Mouse (Mus musculus) right cerebral cortex, adult 2 months (tissue): ENCODE results near the gene B3glct.

ENCODE experiments used
- DNase-seq, 2 experiments: peaks; one replicate each; pipeline ENCODE4 v3.0.0; 2021 to 2022; ENCODE audit warnings: low spot score in 2 of 2

Gene B3glct

GRCm38 (mm10) chr5:149748640-149749580 lies 70.9 kb downstream of the B3glct start:
- no peak for DNase-seq

DNA sequence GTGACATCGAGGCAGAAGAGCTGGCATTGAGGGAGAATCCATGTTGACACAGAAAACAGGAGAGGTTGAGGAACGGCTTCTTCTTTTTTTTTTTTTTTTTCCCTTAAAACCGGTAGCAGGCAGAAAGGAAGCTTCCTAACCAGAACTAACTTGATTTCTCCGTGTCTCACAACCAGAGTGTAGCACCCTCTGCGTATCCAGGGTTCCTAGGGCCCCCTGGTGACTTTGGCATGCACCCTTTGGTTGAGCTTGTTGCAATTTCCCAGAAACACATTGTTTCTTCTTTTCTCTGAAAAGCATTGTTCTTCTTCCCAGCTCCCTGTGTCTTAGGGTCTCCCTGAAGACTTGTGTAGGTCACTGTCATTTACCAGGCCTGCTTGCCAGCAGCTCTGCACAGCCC lies 73.8 kb downstream of the B3glct start:
- no peak for DNase-seq

DNA sequence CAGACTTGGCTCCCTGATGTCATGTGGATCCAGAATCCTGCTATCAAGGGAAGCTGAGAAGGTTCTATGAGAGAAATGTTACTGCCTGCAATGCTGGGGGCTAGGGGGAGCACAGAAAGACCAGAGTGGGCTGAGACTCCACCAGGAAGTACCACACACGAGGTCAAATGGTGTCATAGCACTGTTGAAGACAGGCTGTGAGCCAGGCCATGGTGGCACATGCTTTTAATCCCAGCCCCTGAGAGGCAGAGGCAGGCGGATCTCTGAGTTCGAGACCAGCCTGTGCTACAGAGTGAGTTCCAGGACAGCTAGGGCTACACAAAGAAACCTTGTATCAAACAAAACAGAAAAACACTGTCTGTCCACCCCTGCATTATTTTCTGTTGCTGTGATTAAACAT lies 75.0 kb downstream of the B3glct start:
- no peak for DNase-seq

DNA sequence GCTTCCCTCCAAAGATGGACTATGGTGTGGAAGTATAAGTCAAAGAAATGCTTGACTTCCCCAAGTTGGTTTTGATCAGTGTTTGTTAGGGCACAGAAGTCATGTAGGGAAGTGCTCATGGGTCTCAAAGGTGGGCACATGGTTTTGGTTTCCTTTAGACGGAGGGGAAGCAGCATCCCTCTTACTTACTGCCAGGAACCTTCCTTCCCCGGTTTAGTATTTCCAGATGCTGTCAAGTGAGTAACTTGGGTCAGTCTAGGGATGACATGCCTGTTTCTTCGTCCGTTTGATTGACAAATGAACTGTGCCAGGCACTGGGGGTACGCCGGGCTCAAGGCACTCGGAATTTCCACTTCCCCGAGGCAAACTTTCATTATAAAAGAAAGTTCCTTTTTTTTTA lies 89.1 kb downstream of the B3glct start:
- no peak for DNase-seq

DNA sequence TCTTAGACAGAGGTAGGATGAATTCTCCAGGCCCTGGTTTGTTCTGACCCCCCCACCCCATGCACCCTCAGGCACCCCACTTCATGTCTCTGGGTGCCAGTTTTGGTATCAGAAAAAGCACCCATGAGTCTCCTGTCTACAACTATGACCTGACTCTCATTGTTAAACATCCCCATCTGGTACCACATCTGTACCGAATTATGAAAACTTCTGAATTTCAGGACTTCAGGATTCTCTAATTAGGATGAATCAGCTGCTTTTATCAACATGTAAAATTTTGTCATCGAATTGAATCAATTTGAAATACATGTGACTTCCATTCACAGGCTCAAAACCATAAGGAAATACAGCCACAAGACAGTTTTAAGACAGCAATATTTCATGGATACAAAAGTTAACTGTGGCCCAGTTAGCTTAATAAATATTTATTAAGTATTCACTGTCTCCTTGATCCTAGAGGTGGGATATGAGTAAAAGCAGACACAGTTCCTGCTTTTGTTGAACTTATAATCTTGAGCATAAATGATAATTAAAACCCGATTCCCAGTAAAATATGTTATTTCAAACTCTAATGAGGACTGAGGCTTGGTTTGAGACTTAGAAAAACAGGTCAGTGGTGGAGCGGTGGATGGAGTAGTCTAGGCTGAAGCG lies 89.7 kb downstream of the B3glct start:
- no peak for DNase-seq

DNA sequence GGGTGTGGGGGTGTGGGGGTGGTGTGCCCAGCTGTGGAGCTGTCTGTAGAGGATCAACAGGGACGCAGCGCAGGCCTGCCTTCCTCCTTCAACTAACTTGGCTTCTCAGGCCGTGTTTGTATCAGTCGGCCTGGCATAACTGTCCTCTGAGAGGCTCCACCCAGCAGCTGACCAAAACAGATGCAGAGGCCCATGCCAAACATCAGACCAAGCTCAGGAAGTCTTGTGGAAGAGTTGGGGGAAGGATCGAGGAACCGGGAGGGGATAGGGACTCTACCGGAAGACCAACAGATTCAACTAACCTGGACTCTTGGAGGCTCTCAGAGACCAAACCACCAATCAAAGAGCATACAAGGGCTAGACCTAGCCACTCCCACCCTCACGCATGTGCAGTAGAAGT lies 91.6 kb downstream of the B3glct start:
- DNase-seq: no peak

- no peak for DNase-seq
Measured at GRCm38 (mm10) chr5:149776038-149776437, 98.0 kb downstream of the B3glct start.

DNA sequence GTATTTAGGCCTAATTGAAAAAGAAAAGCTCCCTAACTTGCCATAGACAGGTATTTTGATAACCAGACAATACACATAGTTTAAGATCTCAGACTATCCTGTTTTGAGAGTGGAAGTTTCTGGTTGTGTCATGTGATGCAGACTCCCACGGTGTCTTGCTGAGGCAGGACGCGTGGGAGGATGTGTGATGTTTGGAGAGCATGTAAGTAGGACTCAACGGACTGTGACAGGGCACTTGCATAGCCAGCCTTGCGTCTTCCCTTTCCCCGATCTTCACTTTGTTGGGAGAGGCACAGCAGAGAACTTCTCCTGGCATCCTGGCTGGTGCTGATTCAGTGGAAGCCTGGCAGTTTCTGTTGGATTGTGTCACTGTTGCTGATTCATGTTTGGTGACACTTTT lies 101.7 kb downstream of the B3glct start:
- DNase-seq: no peak

DNA sequence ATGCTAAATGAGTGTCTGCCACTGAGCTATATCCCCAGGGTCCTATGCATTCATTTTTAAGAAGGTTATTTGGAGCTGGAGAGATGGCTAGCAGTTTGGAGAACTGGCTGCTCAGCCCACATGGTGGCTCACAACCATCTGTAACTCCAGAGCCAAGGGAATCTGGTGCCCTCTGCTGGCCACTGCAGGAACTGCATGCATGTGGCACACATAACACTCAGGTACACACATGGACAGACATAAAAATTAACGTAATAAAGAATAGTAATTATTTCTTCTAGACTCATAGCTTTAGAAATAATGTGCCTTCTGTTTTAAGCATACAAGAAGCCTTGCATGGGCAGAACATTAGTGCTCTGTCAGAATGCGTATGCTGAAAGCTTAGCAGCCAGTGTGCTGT lies 102.4 kb downstream of the B3glct start:
- no peak for DNase-seq

GRCm38 (mm10) chr5:149790087-149790486 lies 112.1 kb downstream of the B3glct start:
- DNase-seq: no peak

DNA sequence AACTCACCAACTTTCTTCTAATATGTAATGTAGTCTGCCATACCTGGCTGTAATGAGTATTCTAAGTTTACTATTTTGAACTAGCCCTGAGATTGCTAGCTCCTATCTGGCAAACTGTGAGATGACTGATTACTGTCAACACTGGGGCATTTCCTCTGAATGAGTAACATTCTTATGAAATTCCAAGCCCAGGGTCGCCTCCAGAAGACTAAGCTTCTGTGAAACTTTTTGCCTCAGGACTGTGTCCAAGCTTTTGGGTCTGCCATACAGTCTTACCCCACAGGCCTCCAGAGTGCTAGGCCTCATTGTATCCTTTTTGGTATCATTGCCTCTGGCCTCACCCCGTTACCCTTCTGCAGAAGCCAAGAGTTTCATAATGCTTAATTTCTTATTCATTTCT lies 132.0 kb downstream of the B3glct start:
- no peak for DNase-seq

DNA sequence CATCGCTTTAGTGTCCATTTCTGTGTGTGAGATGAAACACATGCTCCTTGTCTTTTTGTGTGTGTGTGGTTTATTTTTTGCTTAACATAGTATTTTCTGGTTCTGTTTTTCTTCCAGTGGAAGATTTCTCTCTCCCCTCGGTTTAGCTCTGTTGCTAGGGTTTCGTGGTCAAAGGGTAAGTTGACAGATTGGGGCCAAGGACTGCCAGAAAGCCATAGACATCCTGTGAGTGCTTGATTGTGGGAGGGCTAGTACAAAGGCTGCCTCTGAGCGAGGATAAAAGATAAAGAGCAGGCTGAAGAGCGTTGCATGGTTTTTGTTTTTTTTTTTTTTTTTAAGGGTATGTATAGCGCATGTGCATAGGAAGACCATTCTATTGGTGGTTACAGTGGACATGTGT lies 133.8 kb downstream of the B3glct start:
- no peak for DNase-seq
